Mouse (Mus musculus) stomach, embryonic 15.5 days (tissue): ENCODE results near the gene Plekhm3. TPM values are rescaled to one million over a fixed set of nuclear protein-coding genes. Genes with fewer than 3 reads are reported as not detected.

ENCODE experiments used
- ATAC-seq: fragments of 200-750 bp; cut with Nextera tagmentation; 2 replicates; pipeline ENCODE4 v1.8.0; 2017; ENCODE audit warnings: low read depth, moderate number of reproducible peaks, moderate TSS enrichment; ENCODE audit not compliant: insufficient read depth, low FRiP score
- H3K27ac ChIP-seq: fragments of 300-500 bp; sonication (generic); 2 replicates; pipeline ENCODE4 v1.5.1; 2015; ENCODE audit warnings: mild to moderate bottlenecking, inconsistent platforms
- H3K27me3 ChIP-seq: fragments of 300-500 bp; sonication (generic); replicated peaks from 2 replicates; pipeline ENCODE4 v1.6.1; 2015; ENCODE audit warnings: inconsistent platforms
- H3K36me3 ChIP-seq: fragments of 300-500 bp; sonication (generic); 2 replicates; pipeline ENCODE4 v1.6.1; 2015; ENCODE audit warnings: inconsistent platforms
- H3K4me1 ChIP-seq: fragments of 300-500 bp; sonication (generic); 2 replicates; pipeline ENCODE4 v1.6.1; 2015; ENCODE audit warnings: inconsistent platforms
- H3K4me2 ChIP-seq: fragments of 300-500 bp; sonication (generic); 2 replicates; pipeline ENCODE4 v1.6.1; 2015; ENCODE audit warnings: mild to moderate bottlenecking, inconsistent platforms
- H3K4me3 ChIP-seq: fragments of 300-500 bp; sonication (generic); replicated peaks from 2 replicates; pipeline ENCODE4 v1.5.1; 2015; ENCODE audit warnings: inconsistent platforms
- H3K9ac ChIP-seq: fragments of 300-500 bp; sonication (generic); 2 replicates; pipeline ENCODE4 v1.6.1; 2015; ENCODE audit warnings: inconsistent platforms
- H3K9me3 ChIP-seq: fragments of 300-500 bp; sonication (generic); 2 replicates; pipeline ENCODE4 v1.6.1; 2016; ENCODE audit warnings: inconsistent platforms
- WGBS: fragments of 180-500 bp; shearing (Covaris S2); methylation state at CpG from one replicate; pipeline ENCODE4 v1.1.7; 2015; 5-methylcytosine and 5-hydroxymethylcytosine counted together
- polyA plus RNA-seq: library from polyadenylated mRNA; unstranded; fragments of >200 nt; fragmentation: Nextera tagmentation; extraction: Ambion mirVana; gene quantifications from 2 replicates; pipeline ENCODE4 v1.2.1, GENCODE M21; 2015

The Plekhm3 gene
- polyA plus RNA-seq, 1 experiment from 2014 or later, result 5.7 TPM

DNA sequence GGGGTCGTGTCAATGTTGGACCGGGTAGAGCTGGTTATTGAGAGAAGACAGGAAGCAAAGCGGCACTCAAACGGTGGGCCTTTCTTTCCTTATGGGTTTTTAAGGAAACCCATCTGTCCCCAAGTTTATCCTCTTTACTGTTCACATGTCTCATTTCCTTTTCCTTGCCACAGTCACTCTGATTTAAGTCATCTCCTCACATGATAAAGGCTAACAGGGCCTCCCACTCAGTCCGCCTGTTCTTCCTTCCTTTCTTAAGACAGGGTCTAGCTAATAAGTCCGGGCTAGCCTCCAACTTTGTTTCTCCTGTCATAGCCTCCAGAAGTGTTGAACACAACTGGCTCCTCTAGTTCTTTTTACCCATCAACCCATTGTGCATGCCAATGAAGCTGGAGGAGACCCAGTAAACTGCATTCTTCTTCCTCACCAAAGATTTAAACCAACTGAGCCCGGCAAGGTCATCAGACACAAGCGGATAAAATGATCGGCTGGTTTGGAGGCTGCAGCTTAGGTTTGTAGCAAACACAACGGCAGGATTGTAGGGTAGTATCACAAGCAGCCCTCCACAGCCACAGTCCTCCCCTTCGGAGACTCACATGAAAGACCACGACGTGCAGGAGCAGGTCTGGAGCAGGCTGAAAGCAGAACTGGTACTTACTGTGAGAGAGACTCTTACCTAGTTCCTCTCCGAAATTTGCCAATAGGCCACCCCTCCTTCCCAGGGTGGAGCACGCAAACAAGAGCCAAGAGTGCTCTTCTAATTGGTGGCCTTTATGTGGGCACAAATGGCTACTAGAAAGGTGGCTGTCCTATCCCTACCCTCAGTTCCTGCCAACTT is 29.0 kb downstream of the Plekhm3 start:
- no peak overlapping the region for H3K27ac ChIP-seq
- H3K9ac ChIP-seq, result no peak overlapping the region
- no peak overlapping the region for H3K4me2 ChIP-seq
- H3K4me3 ChIP-seq, result no peak overlapping the region
- H3K27me3 ChIP-seq, result no peaks in the 10 kb centered on the region
- no peaks in the 10 kb centered on the region for H3K4me1 ChIP-seq
- no peak for ATAC-seq
- 82% methylated on average over 15 of the region's 15 CpGs for WGBS
- no peaks in the 10 kb centered on the region for H3K9me3 ChIP-seq
- H3K36me3 ChIP-seq, result no peaks in the 10 kb centered on the region

DNA sequence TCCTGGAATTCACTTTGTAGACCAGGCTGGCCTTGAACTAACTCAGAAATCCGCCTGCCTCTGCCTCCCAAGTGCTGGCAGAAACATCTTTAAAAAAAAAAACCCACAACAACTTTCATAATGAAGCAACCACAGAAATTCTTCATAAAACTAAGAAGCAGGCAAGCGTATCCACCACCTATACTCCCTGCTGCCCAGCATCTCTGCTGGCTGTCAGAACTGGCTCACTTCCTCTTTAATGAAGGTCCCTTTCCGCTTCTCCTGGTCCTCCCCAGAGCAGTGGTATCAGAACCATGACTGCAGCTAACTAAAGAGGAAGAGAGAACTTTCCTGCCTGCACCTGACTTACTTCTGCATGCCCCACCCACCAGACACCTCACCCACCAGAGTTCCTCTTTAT is 31.0 kb downstream of the Plekhm3 start:
- ATAC-seq, result no peak
- no peaks in the 10 kb centered on the region for H3K9me3 ChIP-seq
- no peaks in the 10 kb centered on the region for H3K36me3 ChIP-seq
- H3K4me3 ChIP-seq, result no peak overlapping the region
- H3K4me1 ChIP-seq, result no peaks in the 10 kb centered on the region
- no peaks in the 10 kb centered on the region for H3K27me3 ChIP-seq
- WGBS, result 84% methylated on average over 3 of the region's 3 CpGs
- H3K4me2 ChIP-seq, result no peak overlapping the region
- no peak overlapping the region for H3K9ac ChIP-seq
- no peak overlapping the region for H3K27ac ChIP-seq

GRCm38 (mm10) chr1:64924283-64924682 is 32.3 kb downstream of the Plekhm3 start:
- no peaks in the 10 kb centered on the region for H3K4me1 ChIP-seq
- H3K27ac ChIP-seq, result no peak overlapping the region
- ATAC-seq, result no peak
- H3K9me3 ChIP-seq, result no peaks in the 10 kb centered on the region
- H3K4me3 ChIP-seq, result no peak overlapping the region
- H3K27me3 ChIP-seq, result no peaks in the 10 kb centered on the region
- H3K36me3 ChIP-seq, result no peaks in the 10 kb centered on the region
- WGBS, result 71% methylated on average over 12 of the region's 12 CpGs
- H3K4me2 ChIP-seq, result no peak overlapping the region
- no peak overlapping the region for H3K9ac ChIP-seq

GRCm38 (mm10) chr1:64918810-64919528 is 37.7 kb downstream of the Plekhm3 start:
- Histone ChIP-seq H3K4me1 (0 out of 2 replicates have a peak, but pooled peaks cover 3% of the 10 kb centered on the region), H3K4me3 (no peak overlapping the region), H3K4me2 (no peak overlapping the region; the same call in 1 of the 2 replicates), H3K27me3 (no peaks in the 10 kb centered on the region), H3K9me3 (no peaks in the 10 kb centered on the region), H3K9ac (no peak overlapping the region), H3K36me3 (no peaks in the 10 kb centered on the region), H3K27ac (no peak overlapping the region)
- peak; percentile 43; the same call in 1 of the 2 replicates for ATAC-seq
- whole genome bisulfite sequencing, result 47% methylated on average over 14 of the region's 14 CpGs

DNA sequence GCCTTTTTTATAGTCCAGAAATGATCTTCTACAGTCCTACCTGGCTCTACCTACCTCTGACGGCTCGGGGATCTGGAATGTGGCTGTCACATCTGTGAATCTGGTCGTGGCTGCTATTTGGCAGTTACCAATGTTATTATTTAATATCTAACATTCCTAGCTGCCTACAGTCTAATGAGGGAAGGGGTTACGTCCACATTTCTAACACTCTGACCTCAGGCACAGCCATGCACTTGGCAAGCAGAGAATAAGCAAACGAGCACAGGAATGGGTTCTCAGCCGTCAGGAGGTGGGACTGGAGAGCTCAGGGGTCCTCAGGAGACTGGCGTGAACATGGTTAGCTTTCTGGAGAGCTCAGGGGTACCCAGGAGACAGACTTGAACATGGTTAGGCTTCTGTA is 38.7 kb downstream of the Plekhm3 start:
- H3K27ac ChIP-seq, result no peak overlapping the region
- 74% methylated on average over 7 of the region's 7 CpGs for WGBS
- H3K4me1 ChIP-seq, result 0 out of 2 replicates have a peak, but pooled peaks cover 3% of the 10 kb centered on the region

DNA sequence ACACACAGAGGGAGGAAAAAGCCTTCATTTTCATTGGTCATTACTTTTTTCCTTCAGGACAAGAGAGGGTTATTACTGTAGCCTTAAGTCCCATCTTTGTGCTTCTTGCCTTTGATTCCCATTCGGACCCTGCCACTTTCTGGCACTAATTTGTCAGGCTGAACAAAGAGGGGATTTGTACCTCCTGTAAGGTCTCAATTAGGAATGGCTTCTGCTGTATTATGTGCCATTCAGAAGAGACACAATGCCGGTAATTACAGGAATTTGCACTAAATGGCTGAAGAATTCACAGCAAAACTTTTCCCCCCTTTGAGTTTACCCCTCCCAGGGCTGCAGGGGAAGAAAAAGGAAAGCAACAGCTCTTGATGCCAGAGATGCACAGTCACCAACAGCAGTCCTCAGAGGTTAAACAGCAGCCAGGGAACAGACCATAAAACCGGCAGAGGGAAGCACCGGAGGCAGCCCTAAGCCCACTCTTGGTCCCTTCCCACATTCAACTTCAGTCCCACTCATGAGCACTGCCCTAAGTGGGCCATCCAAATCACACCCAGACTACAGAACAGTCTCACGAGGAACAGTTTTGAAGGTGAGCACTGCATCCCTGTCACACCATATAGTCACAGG is 39.6 kb downstream of the Plekhm3 start:
- H3K27me3 ChIP-seq, result no peaks in the 10 kb centered on the region
- H3K9ac ChIP-seq, result no peak overlapping the region

More for the DNA sequence above, 38.7 kb downstream of the Plekhm3 start:
- no peak overlapping the region for H3K4me3 ChIP-seq
- H3K9ac ChIP-seq, result no peak overlapping the region
- no peaks in the 10 kb centered on the region for H3K36me3 ChIP-seq
- ATAC-seq, result no peak
- no peaks in the 10 kb centered on the region for H3K27me3 ChIP-seq
- H3K9me3 ChIP-seq, result no peaks in the 10 kb centered on the region
- H3K4me2 ChIP-seq, result no peak overlapping the region

GRCm38 (mm10) chr1:64914356-64914755 is 42.3 kb downstream of the Plekhm3 start:
- H3K9ac ChIP-seq, result no peak overlapping the region
- H3K4me2 ChIP-seq, result no peak overlapping the region
- no peaks in the 10 kb centered on the region for H3K27me3 ChIP-seq
- H3K9me3 ChIP-seq, result no peaks in the 10 kb centered on the region
- H3K4me1 ChIP-seq, result 0 out of 2 replicates have a peak, but pooled peaks cover 3% of the 10 kb centered on the region
- H3K27ac ChIP-seq, result no peak overlapping the region
- no peak overlapping the region for H3K4me3 ChIP-seq
- ATAC-seq, result no peak
- 83% methylated on average over 3 of the region's 3 CpGs for WGBS
- no peaks in the 10 kb centered on the region for H3K36me3 ChIP-seq

More for the DNA sequence above, 39.6 kb downstream of the Plekhm3 start:
- H3K36me3 ChIP-seq, result no peaks in the 10 kb centered on the region
- WGBS, result 61% methylated on average over 5 of the region's 5 CpGs
- 0 out of 2 replicates have a peak, but pooled peaks cover 3% of the 10 kb centered on the region for H3K4me1 ChIP-seq
- H3K27ac ChIP-seq, result no peak overlapping the region
- ATAC-seq, result no peak
- H3K4me2 ChIP-seq, result no peak overlapping the region
- no peak overlapping the region for H3K4me3 ChIP-seq
- no peaks in the 10 kb centered on the region for H3K9me3 ChIP-seq

GRCm38 (mm10) chr1:64907740-64908139 is 48.9 kb downstream of the Plekhm3 start:
- Histone ChIP-seq H3K9ac (no peak overlapping the region), H3K9me3 (no peaks in the 10 kb centered on the region), H3K4me3 (no peak overlapping the region), H3K36me3 (no peaks in the 10 kb centered on the region), H3K4me1 (no peaks in the 10 kb centered on the region), H3K27ac (no peak overlapping the region), H3K27me3 (no peaks in the 10 kb centered on the region), H3K4me2 (no peak overlapping the region)
- 77% methylated on average over 2 of the region's 2 CpGs for WGBS
- ATAC-seq, result no peak

DNA sequence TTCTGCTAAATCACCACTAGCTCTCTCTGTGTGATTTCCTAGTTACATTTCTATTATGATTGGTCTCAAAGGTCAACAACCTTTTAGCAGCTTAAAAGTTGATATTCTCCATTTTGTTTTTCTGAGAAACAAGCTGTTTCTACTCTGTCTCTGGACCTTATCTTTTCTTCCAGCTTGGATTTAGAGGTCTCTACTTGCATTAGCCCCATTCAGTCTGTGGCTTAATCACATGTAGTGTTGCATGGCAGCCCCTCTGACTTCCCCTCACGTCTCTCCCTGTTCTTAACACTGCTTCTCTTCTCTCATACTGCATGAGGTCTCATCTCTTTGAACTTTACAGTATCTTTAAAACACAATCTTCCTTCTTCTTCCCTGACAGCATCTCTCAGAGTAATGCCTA is 50.4 kb downstream of the Plekhm3 start:
- Histone ChIP-seq H3K36me3 (no peaks in the 10 kb centered on the region), H3K9ac (no peak overlapping the region), H3K27ac (no peak overlapping the region), H3K4me2 (no peak overlapping the region), H3K4me3 (no peak overlapping the region), H3K27me3 (no peaks in the 10 kb centered on the region), H3K4me1 (no peaks in the 10 kb centered on the region), H3K9me3 (no peaks in the 10 kb centered on the region)
- 53% methylated on average over 1 of the region's 1 CpGs for WGBS
- ATAC-seq, result no peak

- Histone ChIP-seq H3K27me3 (no peaks in the 10 kb centered on the region), H3K36me3 (no peaks in the 10 kb centered on the region), H3K9ac (no peak overlapping the region), H3K4me2 (no peak overlapping the region), H3K4me1 (no peaks in the 10 kb centered on the region), H3K9me3 (no peaks in the 10 kb centered on the region), H3K27ac (no peak overlapping the region), H3K4me3 (no peak overlapping the region)
- ATAC-seq, result no peak
- WGBS, result 66% methylated on average over 4 of the region's 4 CpGs
Measured at GRCm38 (mm10) chr1:64903415-64903814, 53.2 kb downstream of the Plekhm3 start.

DNA sequence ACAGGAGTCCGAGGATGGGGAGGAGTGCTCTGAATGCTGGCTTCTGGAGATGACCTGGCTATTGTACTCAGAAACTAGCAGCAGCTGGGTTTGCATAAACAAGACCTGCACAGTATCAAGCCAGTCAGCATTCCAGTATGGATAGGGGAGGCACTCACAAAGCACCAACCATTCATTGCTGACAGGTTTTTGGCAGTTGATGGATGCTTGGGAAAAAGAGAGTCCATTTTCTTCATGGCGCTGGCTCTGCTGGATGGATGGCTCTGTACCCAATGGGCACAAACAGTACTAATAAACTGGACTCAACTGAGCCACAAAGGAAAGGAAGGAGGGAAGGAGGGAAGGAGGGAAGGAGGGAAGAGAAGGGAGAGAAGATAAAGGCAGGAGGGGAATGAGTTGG is 53.8 kb downstream of the Plekhm3 start:
- Histone ChIP-seq H3K4me3 (no peak overlapping the region), H3K36me3 (no peaks in the 10 kb centered on the region), H3K4me2 (no peak overlapping the region), H3K9ac (no peak overlapping the region), H3K4me1 (no peaks in the 10 kb centered on the region), H3K27ac (no peak overlapping the region), H3K9me3 (no peaks in the 10 kb centered on the region), H3K27me3 (no peaks in the 10 kb centered on the region)
- 51% methylated on average over 2 of the region's 2 CpGs for WGBS
- no peak for ATAC-seq

- no peak overlapping the region for H3K4me2 ChIP-seq
- no peaks in the 10 kb centered on the region for H3K9me3 ChIP-seq
- no peak overlapping the region for H3K4me3 ChIP-seq
- H3K36me3 ChIP-seq, result no peaks in the 10 kb centered on the region
- H3K27me3 ChIP-seq, result no peaks in the 10 kb centered on the region
- no peaks in the 10 kb centered on the region for H3K4me1 ChIP-seq
- no peak overlapping the region for H3K27ac ChIP-seq
- no peak overlapping the region for H3K9ac ChIP-seq
- ATAC-seq, result no peak
- WGBS, result 87% methylated on average over 3 of the region's 3 CpGs
Measured at GRCm38 (mm10) chr1:64899763-64900162, 56.9 kb downstream of the Plekhm3 start.
